Mouse (Mus musculus): Measurements from ENCODE around the gene Fam71e2.

The Fam71e2 gene

GRCm38 (mm10) chr7:4739041-4739543 is 32.0 kb downstream of the Fam71e2 start:
- DNase-seq (ENCODE audit: low spot score): no peak

GRCm38 (mm10) chr7:4732968-4733392 is 38.1 kb downstream of the Fam71e2 start:
- DNase-seq (ENCODE audit: low spot score): no peak

GRCm38 (mm10) chr7:4731090-4731489 is 40.0 kb downstream of the Fam71e2 start:
- DNase-seq (ENCODE audit: low spot score): no peak

- no peak for DNase-seq (ENCODE audit: low spot score)
Observed at GRCm38 (mm10) chr7:4725169-4725568, 45.9 kb downstream of the Fam71e2 start, which contains the start of gene Tmem150b. TSS of gene Tmem150b (minus strand) at chr7:4725249.

GRCm38 (mm10) chr7:4724359-4724758 is 46.7 kb downstream of the Fam71e2 start:
- DNase-seq (ENCODE audit: low spot score): no peak

GRCm38 (mm10) chr7:4723508-4723907 is 47.6 kb downstream of the Fam71e2 start:
- no peak for DNase-seq (ENCODE audit: low spot score)

- DNase-seq (ENCODE audit: low spot score): no peak
Observed at GRCm38 (mm10) chr7:4719276-4719675, 51.8 kb downstream of the Fam71e2 start.

- no peak for DNase-seq (ENCODE audit: low spot score)
Observed at GRCm38 (mm10) chr7:4716955-4717354, 54.1 kb downstream of the Fam71e2 start.

GRCm38 (mm10) chr7:4712594-4712993 is 58.5 kb downstream of the Fam71e2 start:
- no peak for DNase-seq (ENCODE audit: low spot score)

- DNase-seq (ENCODE audit: low spot score): peak; percentile 13
Observed at GRCm38 (mm10) chr7:4705098-4705497, 66.0 kb downstream of the Fam71e2 start.
